Mouse (Mus musculus) thymus, postnatal 0 days (tissue): ENCODE results near the gene Mlana. TPM values are rescaled to one million over a fixed set of nuclear protein-coding genes. Genes with fewer than 3 reads are reported as not detected.

Experiments used
- DNase-seq: peaks from one replicate; pipeline ENCODE4 v3.0.0-alpha.2; 2015; ENCODE audit warnings: low spot score
- polyA plus RNA-seq: library from polyadenylated mRNA; unstranded; fragments of >200 nt; fragmentation: Nextera tagmentation; extraction: Ambion mirVana; gene quantifications from 2 replicates; pipeline ENCODE4 v1.2.1, GENCODE M21; 2015

Gene Mlana
- polyA plus RNA-seq, 1 experiment from 2014 or later: not detected

GRCm38 (mm10) chr19:29750994-29751393 lies 53.4 kb downstream of the Mlana start:
- no peak for DNase-seq

DNA sequence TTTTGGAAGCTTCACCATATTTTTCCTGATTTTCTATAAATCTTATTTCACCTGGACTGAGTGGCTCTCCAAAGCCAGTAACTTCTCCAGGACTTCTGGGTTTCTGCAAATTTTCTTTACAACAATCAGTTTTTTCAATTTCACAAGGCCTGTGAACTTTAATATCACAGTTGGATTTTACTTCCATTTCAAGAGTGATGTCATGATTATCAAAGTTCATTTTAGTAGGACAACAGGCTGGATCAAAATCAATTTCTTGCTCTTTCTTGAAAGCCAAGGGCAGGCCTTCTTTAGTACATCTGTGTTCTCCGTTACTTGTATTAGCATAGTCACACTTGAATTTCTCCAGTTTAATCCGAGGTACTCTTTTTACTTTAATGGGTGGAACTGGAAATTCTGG lies 56.3 kb downstream of the Mlana start:
- no peak for DNase-seq

Other genes starting within 250 kb of the Mlana start
- gene Ric1, start 175.5 kb upstream of the Mlana start, polyA plus RNA-seq: 13.4 and 16.5 TPM in 2 replicates
- gene Ermp1, start 49.4 kb upstream of the Mlana start, polyA plus RNA-seq: 9.6 and 10.7 TPM in 2 replicates
- 4.2 and 5.4 TPM in 2 replicates for gene 9930021J03Rik, start 108.2 kb downstream of the Mlana start, polyA plus RNA-seq
- 16.9 and 17.8 TPM in 2 replicates for gene Ranbp6, start 115.2 kb downstream of the Mlana start, polyA plus RNA-seq
- gene Il33, start 227.3 kb downstream of the Mlana start, polyA plus RNA-seq: 2.3 TPM in 2 replicates